Mouse (Mus musculus) bone marrow, adult 2 months (tissue): ENCODE results near the gene Sox10.

ENCODE experiments used
- CTCF ChIP-seq: fragments of 200-500 bp; IDR thresholded peaks from 2 replicates; pipeline ENCODE4 v1.5.1; 2011; ENCODE audit warnings: low read length, control low read depth; ENCODE audit not compliant: control insufficient read depth, insufficient read depth
- POLR2A ChIP-seq: fragments of 200-500 bp; IDR thresholded peaks from 2 replicates; pipeline ENCODE4 v1.6.1; 2011; ENCODE audit warnings: low read depth, mild to moderate bottlenecking, control low read depth, low read length, borderline replicate concordance; ENCODE audit not compliant: control insufficient read depth

DNA sequence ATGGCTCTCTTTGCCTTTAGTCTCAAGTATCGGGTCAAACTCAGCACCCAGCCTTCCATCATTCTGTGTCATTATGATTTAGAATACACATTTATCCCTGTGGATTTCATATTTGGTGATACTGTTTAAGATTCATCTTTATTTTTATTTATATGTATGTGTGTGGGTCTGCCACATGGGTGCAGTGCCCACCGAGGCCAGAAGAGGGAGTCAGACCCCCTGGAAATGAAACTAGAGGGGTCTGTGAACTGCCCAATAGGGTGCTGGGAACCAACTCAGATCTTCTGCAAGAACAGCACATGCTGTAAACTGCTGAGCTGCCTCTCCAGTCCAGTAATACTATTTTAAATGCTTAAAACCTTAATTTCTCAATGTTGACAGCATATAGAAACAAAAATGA lies 26.4 kb upstream of the Sox10 start:
- no peak for TF ChIP-seq POLR2A
- no peak for TF ChIP-seq CTCF
